Mouse (Mus musculus) lung, embryonic 16.5 days (tissue): Measurements from ENCODE around the gene Sars. TPM values are rescaled to one million over a fixed set of nuclear protein-coding genes. Genes with fewer than 3 reads are reported as not detected.

ENCODE experiments used
- ATAC-seq: fragments of 200-750 bp; cut with Nextera tagmentation; 2 replicates; pipeline ENCODE4 v1.8.0; 2017; ENCODE audit warnings: low read depth, mild to moderate bottlenecking, moderate library complexity
- H3K27ac ChIP-seq: fragments of 300-500 bp; sonication (generic); 2 replicates; pipeline ENCODE4 v1.5.1; 2014; ENCODE audit warnings: mild to moderate bottlenecking, control low read depth, low read length
- H3K27me3 ChIP-seq: fragments of 300-500 bp; sonication (generic); 2 replicates; pipeline ENCODE4 v1.6.1; 2014; ENCODE audit warnings: low read depth, low read length, mixed read lengths; ENCODE audit not compliant: control insufficient read depth, insufficient read depth
- H3K36me3 ChIP-seq: fragments of 300-500 bp; sonication (generic); 2 replicates; pipeline ENCODE4 v1.6.1; 2014; ENCODE audit warnings: low read length; ENCODE audit not compliant: control insufficient read depth, insufficient read depth
- H3K4me1 ChIP-seq: fragments of 300-500 bp; sonication (generic); replicated peaks from 2 replicates; pipeline ENCODE4 v1.6.1; 2014; ENCODE audit warnings: low read length, mixed read lengths; ENCODE audit not compliant: control insufficient read depth, insufficient read depth
- H3K4me2 ChIP-seq: fragments of 300-500 bp; sonication (generic); 2 replicates; pipeline ENCODE4 v1.6.1; 2014; ENCODE audit warnings: low read depth, low read length, control low read depth
- H3K4me3 ChIP-seq: fragments of 300-500 bp; sonication (generic); 2 replicates; pipeline ENCODE4 v1.5.1; 2014; ENCODE audit warnings: mild to moderate bottlenecking, low read length, control low read depth
- H3K9ac ChIP-seq: fragments of 300-500 bp; sonication (generic); 2 replicates; pipeline ENCODE4 v1.6.1; 2014; ENCODE audit warnings: low read length, control low read depth
- H3K9me3 ChIP-seq: fragments of 300-500 bp; sonication (generic); 2 replicates; pipeline ENCODE4 v1.6.1; 2016; ENCODE audit warnings: low read length; ENCODE audit not compliant: control insufficient read depth
- WGBS: fragments of 180-500 bp; shearing (Covaris S2); extraction: QIAGEN DNeasy Blood & Tissue Kit; methylation state at CpG from one replicate; pipeline ENCODE4 v1.1.7; 2014; 5-methylcytosine and 5-hydroxymethylcytosine counted together
- polyA plus RNA-seq: library from polyadenylated mRNA; unstranded; fragments of >200 nt; fragmentation: Nextera tagmentation; extraction: Ambion mirVana; gene quantifications from 2 replicates; pipeline ENCODE4 v1.2.1, GENCODE M21; 2015

The Sars gene
- polyA plus RNA-seq, 1 experiment from 2014 or later: 117 TPM

DNA sequence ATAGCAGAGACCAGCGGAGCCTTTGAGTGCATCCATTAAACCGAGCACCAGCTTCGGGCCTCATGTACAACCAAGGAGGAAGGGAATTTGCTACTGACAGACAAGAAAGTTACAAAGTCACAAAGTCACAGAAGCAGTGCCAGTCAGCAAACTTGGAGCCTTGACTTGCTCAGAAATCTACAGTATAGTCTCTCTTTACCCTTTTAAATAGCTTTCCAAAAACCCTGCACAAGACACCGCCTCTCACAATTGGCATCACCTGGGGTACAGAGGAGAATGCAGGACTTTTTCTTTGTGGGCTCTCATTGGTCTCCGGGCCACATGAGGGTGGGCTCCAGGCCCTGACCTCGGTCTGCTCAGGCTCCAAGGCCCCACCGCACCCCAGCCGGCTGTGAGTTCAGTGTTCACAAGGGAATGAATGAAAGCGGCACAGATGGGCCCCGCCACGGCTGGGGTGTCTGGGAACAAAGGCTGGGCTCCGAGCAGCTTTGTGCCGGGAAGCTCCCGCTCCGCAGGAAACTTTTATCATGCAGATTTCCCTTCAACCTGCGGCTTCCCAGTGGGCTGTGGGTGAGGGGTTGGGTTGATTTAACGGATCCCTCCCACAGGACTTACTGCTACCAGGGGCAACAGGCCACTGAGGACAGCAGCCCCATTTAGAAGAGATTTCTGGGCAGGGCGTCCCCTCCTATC is 11.7 kb downstream of the Sars start:
- Histone ChIP-seq H3K27me3 (no peaks in the 10 kb centered on the region), H3K36me3 (peaks cover 38% of the 10 kb centered on the region), H3K4me3 (no peak overlapping the region), H3K9ac (no peak overlapping the region), H3K9me3 (no peaks in the 10 kb centered on the region), H3K4me1 (no peaks in the 10 kb centered on the region), H3K4me2 (no peak overlapping the region), H3K27ac (no peak overlapping the region)
- ATAC-seq: no peak
- WGBS: 68% methylated on average over 18 of the region's 18 CpGs

DNA sequence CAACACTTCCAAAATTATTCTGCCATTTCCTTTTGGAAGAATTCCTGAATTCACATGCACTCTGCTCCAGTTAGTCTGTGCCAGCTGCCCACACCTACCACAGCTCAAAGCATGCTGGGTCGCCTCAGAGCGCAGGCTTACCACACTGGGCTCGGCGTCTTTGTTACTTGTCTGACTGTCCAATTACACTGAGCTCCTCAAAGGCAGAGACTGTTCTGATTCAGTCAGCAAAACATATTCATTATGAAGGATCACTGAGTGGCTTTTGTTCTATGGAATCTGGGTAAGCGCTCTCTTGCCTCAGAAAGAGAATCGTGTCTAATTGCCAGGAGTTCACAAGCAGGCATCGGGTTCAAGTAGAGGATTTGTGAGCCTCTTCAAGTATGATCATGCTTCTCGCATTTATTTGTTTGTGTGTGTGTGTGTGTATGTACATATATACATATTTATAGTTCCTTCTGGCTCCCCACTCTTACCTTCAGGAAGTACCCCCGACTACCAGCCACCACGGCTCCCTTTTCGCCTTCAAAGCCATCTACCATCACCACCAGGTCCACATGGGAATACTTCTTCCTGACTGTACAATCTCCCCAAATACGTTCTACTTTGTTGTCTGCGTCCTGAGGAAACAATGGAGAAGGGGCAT is 12.3 kb downstream of the Sars start:
- no peak overlapping the region for H3K9ac ChIP-seq
- 89% methylated on average over 13 of the region's 13 CpGs for WGBS
- H3K27me3 ChIP-seq: no peaks in the 10 kb centered on the region
- no peak overlapping the region for H3K4me2 ChIP-seq
- H3K4me3 ChIP-seq: no peak overlapping the region
- no peaks in the 10 kb centered on the region for H3K9me3 ChIP-seq
- H3K36me3 ChIP-seq: peaks cover 45% of the 10 kb centered on the region
- H3K4me1 ChIP-seq: no peaks in the 10 kb centered on the region
- ATAC-seq: no peak
- H3K27ac ChIP-seq: no peak overlapping the region

GRCm38 (mm10) chr3:108425624-108426018 is 19.4 kb downstream of the Sars start:
- H3K9me3 ChIP-seq: no peaks in the 10 kb centered on the region
- peaks cover 23% of the 10 kb centered on the region for H3K36me3 ChIP-seq
- H3K4me2 ChIP-seq: no peak overlapping the region
- ATAC-seq: no peak
- no peaks in the 10 kb centered on the region for H3K27me3 ChIP-seq
- H3K27ac ChIP-seq: no peak overlapping the region
- no peak overlapping the region for H3K9ac ChIP-seq
- no peak overlapping the region for H3K4me3 ChIP-seq
- 83% methylated on average over 6 of the region's 6 CpGs for WGBS
- H3K4me1 ChIP-seq: peaks cover 12% of the 10 kb centered on the region

DNA sequence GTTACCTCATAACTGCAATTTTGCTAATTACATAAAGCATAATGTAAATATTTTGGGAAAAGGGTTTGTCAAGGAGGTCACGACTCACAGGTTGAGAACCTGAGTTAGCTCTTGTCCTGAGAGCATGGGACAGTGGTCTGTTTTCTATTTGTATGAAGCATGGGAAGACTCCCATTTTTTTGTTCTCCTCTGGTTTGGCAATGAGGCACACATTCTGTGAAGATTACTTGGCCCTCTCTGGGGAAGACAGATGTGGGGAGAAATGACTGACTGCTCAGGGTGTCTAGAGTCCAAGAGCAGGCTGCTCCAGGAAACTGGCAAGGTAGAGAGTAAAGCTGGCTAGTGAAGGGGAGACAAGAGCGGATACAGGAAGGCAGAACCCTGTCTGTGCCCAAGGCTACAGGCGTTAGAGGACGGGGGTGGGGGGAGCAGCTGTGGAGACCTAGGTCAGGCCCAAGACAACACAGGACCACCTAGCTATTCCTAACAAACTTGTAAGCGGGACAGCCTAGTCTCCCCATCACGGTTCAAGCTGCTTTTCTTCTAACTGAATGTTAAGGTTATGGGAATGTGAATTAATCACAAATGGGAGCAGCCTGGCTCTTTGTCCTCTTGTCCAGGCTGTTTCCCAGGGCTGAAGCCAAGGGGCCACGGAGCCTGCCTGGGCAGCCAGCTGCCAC is 19.9 kb downstream of the Sars start:
- H3K9me3 ChIP-seq: no peaks in the 10 kb centered on the region
- no peak for ATAC-seq
- WGBS: 65% methylated on average over 7 of the region's 7 CpGs
- no peak overlapping the region for H3K4me3 ChIP-seq
- H3K4me1 ChIP-seq: peaks cover 12% of the 10 kb centered on the region
- H3K27me3 ChIP-seq: no peaks in the 10 kb centered on the region
- no peak overlapping the region for H3K4me2 ChIP-seq
- H3K9ac ChIP-seq: no peak overlapping the region
- H3K27ac ChIP-seq: no peak overlapping the region
- H3K36me3 ChIP-seq: peaks cover 23% of the 10 kb centered on the region

DNA sequence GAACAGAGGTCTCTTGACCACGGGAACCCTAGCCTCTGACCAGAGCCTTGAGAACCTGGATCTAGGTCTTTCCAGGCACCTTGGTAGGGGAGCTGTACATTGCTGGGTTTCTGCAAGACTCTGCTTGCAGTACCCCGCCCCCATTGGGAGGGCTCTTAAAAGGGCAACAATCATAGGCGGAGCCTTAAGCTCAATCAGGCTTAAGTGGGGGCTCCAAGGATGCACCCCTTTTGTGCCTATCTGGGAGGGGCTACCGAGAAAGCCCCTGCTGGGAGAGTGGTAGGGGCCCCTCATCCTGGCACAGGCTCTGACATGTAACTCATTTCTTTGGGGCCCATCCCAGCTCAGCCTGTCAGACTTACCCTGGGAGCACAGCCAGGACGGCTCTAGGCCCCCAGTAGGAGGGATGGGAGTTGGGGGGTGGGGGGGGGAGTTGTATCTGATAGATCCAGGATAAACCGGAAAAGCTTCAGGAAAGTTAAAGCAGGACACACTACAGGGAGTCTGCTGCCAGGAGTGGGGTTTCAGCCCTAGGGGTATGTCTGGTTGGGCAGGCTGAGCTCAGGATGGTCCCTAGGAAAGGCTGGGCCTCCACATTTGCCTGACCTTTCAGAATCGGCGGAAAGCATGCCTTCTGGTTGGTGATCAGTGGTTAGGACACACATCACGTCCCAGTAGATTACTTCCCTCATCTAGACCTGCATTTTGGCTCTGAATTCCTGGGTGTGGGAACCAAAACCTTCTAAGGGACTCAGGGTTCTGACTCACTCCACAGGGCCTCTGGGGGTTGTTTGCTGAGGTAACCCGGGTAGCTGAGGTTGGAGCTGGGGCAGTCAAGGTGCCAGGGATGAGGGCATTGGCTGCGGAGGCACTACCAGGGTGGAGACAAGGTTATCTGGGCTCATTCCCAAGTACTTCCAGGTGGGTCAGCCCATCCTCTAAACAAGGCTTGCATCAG is 20.9 kb downstream of the Sars start:
- H3K27me3 ChIP-seq: no peaks in the 10 kb centered on the region
- H3K4me2 ChIP-seq: peak overlapping the region; percentile 6
- no peak overlapping the region for H3K4me3 ChIP-seq
- 17% methylated on average over 11 of the region's 11 CpGs for WGBS
- H3K9me3 ChIP-seq: no peaks in the 10 kb centered on the region
- H3K9ac ChIP-seq: peak overlapping the region; percentile 36; the same call in 1 of the 2 replicates
- ATAC-seq: peak; percentile 78
- H3K4me1 ChIP-seq: peaks cover 12% of the 10 kb centered on the region
- H3K27ac ChIP-seq: no peak overlapping the region
- H3K36me3 ChIP-seq: peaks cover 22% of the 10 kb centered on the region

- Histone ChIP-seq H3K4me2 (no peak overlapping the region), H3K27ac (no peak overlapping the region), H3K9ac (no peak overlapping the region), H3K4me3 (no peak overlapping the region), H3K4me1 (peaks cover 12% of the 10 kb centered on the region), H3K27me3 (no peaks in the 10 kb centered on the region), H3K9me3 (no peaks in the 10 kb centered on the region), H3K36me3 (peaks cover 11% of the 10 kb centered on the region)
- no peak for ATAC-seq
- 36% methylated on average over 6 of the region's 6 CpGs for WGBS
Measured at GRCm38 (mm10) chr3:108423006-108423405, 22.0 kb downstream of the Sars start.

GRCm38 (mm10) chr3:108415831-108416223 is 29.2 kb downstream of the Sars start:
- H3K4me1 ChIP-seq: peaks cover 12% of the 10 kb centered on the region
- WGBS: 0% methylated on average over 48 of the region's 48 CpGs
- H3K9ac ChIP-seq: peak overlapping the region; percentile 68
- peak overlapping the region; percentile 99 for H3K4me2 ChIP-seq
- H3K27ac ChIP-seq: peak overlapping the region; percentile 58; the same call in 1 of the 2 replicates
- H3K36me3 ChIP-seq: peaks cover 21% of the 10 kb centered on the region
- peaks cover 18% of the 10 kb centered on the region for H3K9me3 ChIP-seq
- peaks cover 5% of the 10 kb centered on the region for H3K27me3 ChIP-seq
- peak overlapping the region; percentile 57 for H3K4me3 ChIP-seq
- ATAC-seq: peak; percentile 86

- peaks cover 18% of the 10 kb centered on the region for H3K9me3 ChIP-seq
- H3K9ac ChIP-seq: peak within 1 kb of the TSS; percentile 68
- peaks cover 5% of the 10 kb centered on the region for H3K27me3 ChIP-seq
- WGBS: 7% methylated on average over 66 of the region's 67 CpGs
- peaks cover 15% of the 10 kb centered on the region for H3K4me1 ChIP-seq
- H3K4me3 ChIP-seq: peak within 1 kb of the TSS; percentile 57
- peak within 1 kb of the TSS; percentile 99 for H3K4me2 ChIP-seq
- peak; percentile 45 for ATAC-seq
- peaks cover 21% of the 10 kb centered on the region for H3K36me3 ChIP-seq
- peak within 1 kb of the TSS; percentile 58; the same call in 1 of the 2 replicates for H3K27ac ChIP-seq
Measured at GRCm38 (mm10) chr3:108414857-108415830, 29.9 kb downstream of the Sars start, which contains the start of gene Celsr2. Celsr2 (minus strand) TSS chr3:108415552.
